8 mouse cellular contexts compared by ENCODE assay signal in the genomic region with DNA sequence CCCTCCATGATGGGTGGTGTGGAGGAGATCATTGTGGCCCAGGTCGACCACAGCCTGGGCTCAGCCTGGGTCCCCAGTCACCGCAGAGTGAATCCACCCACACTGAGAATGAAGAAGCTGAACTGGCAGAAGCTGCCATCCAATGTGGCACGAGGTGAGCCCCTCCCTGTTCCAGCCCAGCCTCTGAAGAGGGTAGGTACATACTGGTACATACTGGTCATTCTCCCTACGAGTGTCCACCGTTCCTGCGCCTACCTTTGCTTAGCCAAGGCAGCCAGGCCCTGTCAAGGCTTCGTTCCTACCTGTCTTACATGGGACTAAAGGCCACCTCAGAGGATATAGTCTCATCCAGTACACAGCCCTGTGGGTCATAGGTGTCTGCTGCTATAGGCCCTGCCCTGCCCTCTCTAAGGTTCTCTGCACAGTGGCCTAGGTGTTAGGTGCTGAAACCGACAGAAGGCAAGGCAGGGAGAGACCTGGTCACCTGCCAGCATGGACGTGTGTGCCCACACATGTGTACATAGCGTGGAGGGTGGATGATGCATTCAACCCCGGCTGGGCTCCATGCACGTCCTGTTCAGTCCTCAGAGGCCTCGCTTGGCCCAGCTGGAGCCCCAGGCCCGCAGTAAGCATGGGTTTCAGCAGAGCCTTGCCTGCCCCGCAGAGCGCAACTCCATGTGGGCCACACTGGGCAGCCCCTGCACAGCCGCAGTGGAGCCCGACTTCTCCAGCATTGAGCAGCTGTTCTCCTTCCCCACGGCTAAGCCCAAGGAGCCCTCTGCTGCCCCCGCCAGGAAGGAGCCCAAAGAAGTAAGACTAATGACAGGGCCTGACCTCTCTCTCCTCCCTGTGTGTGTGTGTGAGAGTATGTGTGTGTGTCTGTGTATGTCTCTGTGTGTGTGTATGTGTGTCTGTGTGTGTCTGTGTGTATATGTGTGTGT. TPM values are rescaled to one million over a fixed set of nuclear protein-coding genes. Genes with fewer than 3 reads are reported as not detected.
DNase-seq lines count a peak whose midpoint lies in the region; ATAC-seq and TF ChIP-seq lines count a peak whose summit lies in the region.

No protein-coding gene starts in this region.

- H3K27ac ChIP-seq in heart, postnatal 0 days (ENCODE audit: low read depth), result no peak overlapping the region
- H3K27ac ChIP-seq in heart, adult 2 months, result no peak overlapping the region
- H3K27ac ChIP-seq in forebrain, embryonic 14.5 days (ENCODE audit: low read depth, low read length), result peak overlapping the region; percentile 21; the same call in 1 of the 2 replicates

- TF ChIP-seq POLR2A in heart, adult 2 months (IDR thresholded peaks at IDR 0.05; ENCODE audit: insufficient read depth, low read depth, low read length), result no peak

- peaks cover 32% of the 10 kb centered on the region for H3K36me3 ChIP-seq in heart, postnatal 0 days (replicated peaks; ENCODE audit: control insufficient read depth, insufficient read depth, low read length)
- H3K36me3 ChIP-seq in heart, adult 2 months (ENCODE audit: control insufficient read depth, insufficient read depth, low read length), result no peaks in the 10 kb centered on the region
- no peaks in the 10 kb centered on the region for H3K36me3 ChIP-seq in forebrain, embryonic 14.5 days (ENCODE audit: control insufficient read depth, insufficient read depth, low read length)

- H3K4me3 ChIP-seq in heart, postnatal 0 days (ENCODE audit: low read depth, low read length), result no peak overlapping the region
- H3K4me3 ChIP-seq in heart, adult 2 months, result no peak overlapping the region
- no peak overlapping the region for H3K4me3 ChIP-seq in forebrain, embryonic 14.5 days (ENCODE audit: low read depth, low read length)

- 67% methylated on average over 20 of the region's 20 CpGs for WGBS in heart, postnatal 0 days
- WGBS in heart, adult 2 months, result 72% methylated on average over 20 of the region's 20 CpGs
- 63% methylated on average over 20 of the region's 20 CpGs for WGBS in forebrain, embryonic 14.5 days

- TF ChIP-seq CTCF in heart, postnatal 0 days (IDR thresholded peaks at IDR 0.05; ENCODE audit: low read depth), result peak; percentile 40; the same call in 1 of the 2 replicates
- TF ChIP-seq CTCF in heart, adult 2 months (IDR thresholded peaks at IDR 0.05), result no peak

- no peak overlapping the region for H3K9ac ChIP-seq in heart, postnatal 0 days (replicated peaks; ENCODE audit: low read depth, low read length)
- no peak overlapping the region for H3K9ac ChIP-seq in heart, adult 2 months (ENCODE audit: low read depth, low read length)
- no peak overlapping the region for H3K9ac ChIP-seq in forebrain, embryonic 14.5 days (ENCODE audit: low read length)

- H3K27me3 ChIP-seq in heart, postnatal 0 days (ENCODE audit: control insufficient read depth, insufficient read depth, low read length), result no peaks in the 10 kb centered on the region
- H3K27me3 ChIP-seq in heart, adult 2 months (ENCODE audit: control insufficient read depth, insufficient read depth, low read length), result no peaks in the 10 kb centered on the region
- H3K27me3 ChIP-seq in forebrain, embryonic 14.5 days (replicated peaks; ENCODE audit: control insufficient read depth, insufficient read depth, low read length), result no peaks in the 10 kb centered on the region

- H3K9me3 ChIP-seq in heart, postnatal 0 days (replicated peaks; ENCODE audit: control insufficient read depth, low read length), result no peaks in the 10 kb centered on the region
- no peaks in the 10 kb centered on the region for H3K9me3 ChIP-seq in forebrain, embryonic 14.5 days (replicated peaks; ENCODE audit: control insufficient read depth, low read length)

- TF ChIP-seq EP300 in heart, postnatal 0 days (IDR thresholded peaks at IDR 0.05; ENCODE audit: low read depth), result no peak
- TF ChIP-seq EP300 in heart, adult 2 months (IDR thresholded peaks at IDR 0.05; ENCODE audit: insufficient read depth, low read depth, low read length), result no peak

- DNase-seq in heart, postnatal 0 days (ENCODE audit: low spot score), result no peak
- DNase-seq in heart, adult 2 months, result no peak
- peak; percentile 81 for DNase-seq in Muller cell, postnatal 12 days (ENCODE audit: inconsistent ontology term)
- DNase-seq in forebrain, embryonic 14.5 days (ENCODE audit: low spot score), result peak; percentile 56
- peak; percentile 87 to 90 for DNase-seq in kidney, postnatal 4 days
- peak; percentile 54 for DNase-seq in thymus, postnatal 14 days
- DNase-seq in right cerebral cortex, adult 2 months (ENCODE audit: low spot score in 2 of 2), result no peak

- H3K4me2 ChIP-seq in heart, postnatal 0 days (ENCODE audit: low read depth, low read length), result no peak overlapping the region
- no peak overlapping the region for H3K4me2 ChIP-seq in forebrain, embryonic 14.5 days (ENCODE audit: low read length)

- no peaks in the 10 kb centered on the region for H3K79me2 ChIP-seq in heart, adult 2 months (replicated peaks; ENCODE audit: control insufficient read depth, insufficient read depth, low read length)

- intact Hi-C loops in heart, adult 2 months (cut with DNase I), result loop anchor here (1.0 to 5.0 kb wide), 3 partner anchors 16 to 103 kb away; a partner anchor contains a TSS

- peak; percentile 18; the same call in 1 of the 2 replicates for ATAC-seq in heart, postnatal 0 days (ENCODE audit: insufficient read depth, low read depth)
- ATAC-seq in forebrain, embryonic 14.5 days, result peak; percentile 61
- peak; percentile 79 for ATAC-seq in megakaryocyte progenitor cell, adult 5-6 weeks (replicated peaks; ENCODE audit: poor library complexity)

- H3K4me1 ChIP-seq in heart, postnatal 0 days (ENCODE audit: control insufficient read depth, insufficient read depth), result peaks cover 3% of the 10 kb centered on the region; the same call in 1 of the 2 replicates
- H3K4me1 ChIP-seq in heart, adult 2 months (ENCODE audit: control insufficient read depth, insufficient read depth, low read length), result peaks cover 2% of the 10 kb centered on the region
- no peaks in the 10 kb centered on the region for H3K4me1 ChIP-seq in forebrain, embryonic 14.5 days (ENCODE audit: control insufficient read depth, insufficient read depth, low read length)

RNA-seq across cellular contexts. Expression of a gene that starts 14.9 kb away (rescaled TPM):
- total RNA-seq in heart, postnatal 0 days (2014; rRNA removed; ENCODE audit: low replicate concordance), result 86.8 and 106 TPM in 2 replicates
- polyA plus RNA-seq in heart, postnatal 0 days (2015; fragmentation: Nextera tagmentation; extraction: Ambion mirVana), result 159 and 176 TPM in 2 replicates
- 100 to 1,000 TPM; 150 to 173 TPM for total RNA-seq in heart, adult 2 months (2021)
- 85.2 and 98.2 TPM in 2 replicates for polyA plus RNA-seq in heart, adult 2 months (2012; rRNA removed)
- polyA plus RNA-seq in forebrain, embryonic 14.5 days (2014; fragmentation: Nextera tagmentation; extraction: Ambion mirVana), result 2.0 and 2.1 TPM in 2 replicates
- total RNA-seq in megakaryocyte progenitor cell, adult 5-6 weeks (2015), result 113 and 131 TPM in 2 replicates
- 113 and 126 TPM in 2 replicates for total RNA-seq in megakaryocyte progenitor cell, adult 5-6 weeks (2017)

RNA-seq across cellular contexts. Expression of a gene that starts 16.4 kb away (rescaled TPM):
- 15.1 and 17.1 TPM in 2 replicates for total RNA-seq in heart, postnatal 0 days (2014; rRNA removed; ENCODE audit: low replicate concordance)
- 1.8 and 2.7 TPM in 2 replicates for polyA plus RNA-seq in heart, postnatal 0 days (2015; fragmentation: Nextera tagmentation; extraction: Ambion mirVana)
- 10 to 100 TPM; 15.0 to 17.3 TPM for total RNA-seq in heart, adult 2 months (2021)
- polyA plus RNA-seq in heart, adult 2 months (2012; rRNA removed), result 11.7 and 12.7 TPM in 2 replicates
- 2.6 and 2.9 TPM in 2 replicates for polyA plus RNA-seq in forebrain, embryonic 14.5 days (2014; fragmentation: Nextera tagmentation; extraction: Ambion mirVana)
- 11.0 and 13.6 TPM in 2 replicates for total RNA-seq in megakaryocyte progenitor cell, adult 5-6 weeks (2015)
- total RNA-seq in megakaryocyte progenitor cell, adult 5-6 weeks (2017), result 4.8 and 7.1 TPM in 2 replicates

RNA-seq across cellular contexts. Expression of a gene that starts 39.5 kb away (rescaled TPM):
- total RNA-seq in heart, postnatal 0 days (2014; rRNA removed; ENCODE audit: low replicate concordance), result 92.0 and 107 TPM in 2 replicates
- polyA plus RNA-seq in heart, postnatal 0 days (2015; fragmentation: Nextera tagmentation; extraction: Ambion mirVana), result 62.2 and 71.1 TPM in 2 replicates
- total RNA-seq in heart, adult 2 months (2021), result 10 to 100 TPM; 32.0 to 38.7 TPM
- 38.4 and 39.4 TPM in 2 replicates for polyA plus RNA-seq in heart, adult 2 months (2012; rRNA removed)
- polyA plus RNA-seq in forebrain, embryonic 14.5 days (2014; fragmentation: Nextera tagmentation; extraction: Ambion mirVana), result 94.1 and 155 TPM in 2 replicates
- total RNA-seq in megakaryocyte progenitor cell, adult 5-6 weeks (2015), result 163 and 168 TPM in 2 replicates
- total RNA-seq in megakaryocyte progenitor cell, adult 5-6 weeks (2017), result 291 and 325 TPM in 2 replicates

Comparison
In these comparisons a context has a peak if more than half of its experiments do, and no peak if none do; other contexts are left out.
1. ATAC-seq: peak in every context shown above with its lines; median percentile 79 in megakaryocyte progenitor cell, adult 5-6 weeks; 61 in forebrain, embryonic 14.5 days; 18 in heart, postnatal 0 days.
2. DNase-seq: peak in Muller cell, postnatal 12 days (single experiment), forebrain, embryonic 14.5 days (single experiment), kidney, postnatal 4 days (2 of 2) and thymus, postnatal 14 days (single experiment); none in heart, postnatal 0 days (single experiment), heart, adult 2 months (0 of 2) and right cerebral cortex, adult 2 months (0 of 2).